Mouse (Mus musculus): Measurements from ENCODE around the gene Cacnb4.

The Cacnb4 gene

GRCm38 (mm10) chr2:52461206-52461967, 215.2 kb downstream of the Cacnb4 start:
- DNase-seq: no peak

GRCm38 (mm10) chr2:52455606-52456479, 220.8 kb downstream of the Cacnb4 start:
- DNase-seq: no peak

- no peak for DNase-seq
These were observed 226.8 kb downstream of the Cacnb4 start for GRCm38 (mm10) chr2:52449818-52450217.

- no peak for DNase-seq
These were observed 227.7 kb downstream of the Cacnb4 start for GRCm38 (mm10) chr2:52448916-52449315.

DNA sequence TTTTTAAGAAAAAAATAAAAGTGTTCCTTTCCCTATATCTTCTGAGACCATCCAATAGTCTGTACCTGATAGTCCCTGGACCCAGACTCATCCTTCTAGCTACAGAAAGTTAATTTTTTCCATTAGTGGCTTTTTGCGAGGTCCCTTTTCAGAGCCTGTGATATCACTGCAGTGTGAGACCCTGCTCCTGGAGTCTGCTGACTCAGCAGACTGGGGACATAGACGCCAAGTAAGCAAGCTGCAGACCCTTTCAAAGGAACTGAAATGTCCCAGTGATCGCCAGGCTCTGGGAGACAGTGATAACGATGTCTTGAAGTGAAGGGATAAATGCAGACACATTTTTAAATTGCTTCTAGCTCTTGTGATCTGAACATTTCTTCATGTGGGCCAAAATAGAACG, 230.0 kb downstream of the Cacnb4 start:
- DNase-seq: no peak

- no peak for DNase-seq
These were observed 234.5 kb downstream of the Cacnb4 start for GRCm38 (mm10) chr2:52442125-52442524.

DNA sequence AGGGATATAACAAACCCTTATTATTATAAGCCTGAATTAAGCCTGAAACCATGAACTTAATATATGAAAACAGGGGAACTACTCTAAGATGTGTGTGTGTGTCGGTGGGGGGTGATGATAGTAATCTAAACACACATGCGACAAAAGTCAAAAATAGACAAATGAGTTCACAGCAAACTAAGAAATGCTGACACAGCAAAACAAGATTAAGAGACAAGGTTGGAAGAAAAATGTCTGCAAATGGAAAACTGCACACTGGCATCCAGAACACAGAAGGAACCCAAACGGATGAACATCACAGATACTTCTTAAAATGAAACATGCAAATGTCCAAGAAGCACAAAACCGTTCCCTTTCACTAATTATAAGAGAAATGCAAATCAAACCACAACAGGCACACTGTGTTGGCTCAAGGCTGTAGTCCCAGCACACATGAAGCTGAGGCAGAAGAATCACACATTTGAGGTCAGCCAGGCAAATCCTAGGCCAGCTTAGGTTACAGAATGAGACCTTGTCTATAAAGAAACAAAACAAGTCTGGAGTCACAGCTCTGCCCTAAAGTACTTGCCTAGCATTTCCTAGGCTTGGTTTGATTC, 236.1 kb downstream of the Cacnb4 start:
- no peak for DNase-seq

- no peak for DNase-seq
These were observed 238.2 kb downstream of the Cacnb4 start for GRCm38 (mm10) chr2:52438437-52438836.

DNA sequence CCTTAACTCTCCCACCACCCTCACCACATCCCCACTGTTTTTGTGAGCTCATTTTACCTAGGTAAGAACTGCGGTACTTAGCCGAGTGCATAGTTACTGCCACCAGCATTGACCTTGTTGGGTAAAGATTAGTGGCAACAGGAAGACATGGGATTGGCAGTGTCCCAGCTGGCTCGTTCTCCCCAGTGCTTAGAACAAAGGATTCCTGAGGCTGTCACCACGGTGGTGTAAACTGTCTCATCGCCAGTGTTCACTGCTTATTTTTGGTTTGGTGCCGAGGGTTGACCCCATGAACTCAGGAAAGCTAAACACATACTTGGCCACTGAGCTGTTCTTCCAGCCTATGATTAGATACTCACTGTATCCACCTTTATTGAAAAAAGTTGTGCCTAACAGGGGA, 238.6 kb downstream of the Cacnb4 start:
- DNase-seq: peak; percentile 62

- DNase-seq: no peak
These were observed 240.6 kb downstream of the Cacnb4 start for GRCm38 (mm10) chr2:52435919-52436632.

- no peak for DNase-seq
These were observed 243.3 kb downstream of the Cacnb4 start for GRCm38 (mm10) chr2:52433365-52433764.

- no peak for DNase-seq
These were observed 249.2 kb downstream of the Cacnb4 start for GRCm38 (mm10) chr2:52427383-52427782.

DNA sequence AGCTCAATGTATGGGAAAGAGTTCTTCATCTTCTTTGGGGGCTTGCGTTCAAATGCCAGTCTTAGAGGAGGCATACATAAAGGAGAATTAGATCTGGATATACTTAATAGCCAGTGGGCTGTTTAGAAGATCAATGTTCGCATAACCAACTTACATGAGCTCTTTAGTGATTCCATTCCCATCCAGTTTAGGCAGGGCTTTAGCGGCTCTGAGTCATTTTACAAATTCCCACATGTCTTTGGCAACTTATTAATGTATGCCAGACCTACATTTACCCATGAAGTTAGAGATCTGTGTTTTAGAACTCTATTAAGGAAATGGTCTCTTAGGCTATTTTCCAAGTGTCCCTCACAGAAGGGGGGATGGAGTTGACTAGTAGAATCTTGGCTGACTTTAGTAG, 250.6 kb downstream of the Cacnb4 start:
- no peak for DNase-seq

- no peak for DNase-seq
These were observed 251.2 kb downstream of the Cacnb4 start for GRCm38 (mm10) chr2:52425523-52425795.

DNA sequence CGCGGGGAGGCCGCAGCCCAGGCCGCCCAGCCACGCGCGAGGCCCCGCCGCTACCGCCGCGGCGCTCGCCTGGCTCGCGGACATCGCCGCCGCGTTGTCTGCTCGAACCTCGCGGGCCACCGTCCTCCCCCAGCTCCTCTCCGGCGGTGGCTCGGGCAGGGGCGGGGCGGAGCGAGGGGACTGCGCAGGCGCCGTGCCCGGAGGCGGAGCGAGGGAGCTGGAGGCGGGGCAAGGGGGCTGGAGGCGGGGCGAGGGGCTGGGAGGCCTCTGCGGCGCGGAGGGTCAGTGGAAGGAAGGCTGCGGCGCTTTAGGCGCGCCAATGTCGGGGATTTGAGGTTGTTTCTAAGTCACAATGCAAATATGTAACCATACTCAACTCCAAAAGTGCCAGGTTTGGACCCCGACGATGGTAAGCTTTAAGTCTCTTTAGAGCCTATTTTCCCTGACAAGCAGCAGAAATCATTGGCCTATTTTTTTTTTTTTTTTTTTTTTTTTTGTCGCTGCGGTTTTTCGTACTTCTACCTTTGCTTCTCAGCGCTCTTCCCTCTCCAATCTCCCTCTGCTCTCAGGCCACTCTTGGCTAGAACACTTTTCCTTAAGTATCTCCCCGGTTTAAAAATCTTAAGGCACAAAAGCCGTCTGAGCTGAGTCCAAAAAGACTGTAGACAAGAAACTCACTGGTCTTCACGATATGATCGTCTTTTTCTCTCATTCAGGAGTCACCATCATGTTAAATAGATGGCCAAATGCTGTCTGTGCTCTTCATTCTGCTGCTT, 251.7 kb downstream of the Cacnb4 start, which contains the start of gene Arl5a:
Arl5a (minus strand) TSS at position 155 of the 776 bp plus-strand sequence.
- DNase-seq: peak; percentile 93

- DNase-seq: no peak
These were observed 252.3 kb downstream of the Cacnb4 start for GRCm38 (mm10) chr2:52424248-52424728.

GRCm38 (mm10) chr2:52423611-52424247, 252.9 kb downstream of the Cacnb4 start:
- DNase-seq: no peak

- DNase-seq: no peak
These were observed 253.6 kb downstream of the Cacnb4 start for GRCm38 (mm10) chr2:52422871-52423610.

DNA sequence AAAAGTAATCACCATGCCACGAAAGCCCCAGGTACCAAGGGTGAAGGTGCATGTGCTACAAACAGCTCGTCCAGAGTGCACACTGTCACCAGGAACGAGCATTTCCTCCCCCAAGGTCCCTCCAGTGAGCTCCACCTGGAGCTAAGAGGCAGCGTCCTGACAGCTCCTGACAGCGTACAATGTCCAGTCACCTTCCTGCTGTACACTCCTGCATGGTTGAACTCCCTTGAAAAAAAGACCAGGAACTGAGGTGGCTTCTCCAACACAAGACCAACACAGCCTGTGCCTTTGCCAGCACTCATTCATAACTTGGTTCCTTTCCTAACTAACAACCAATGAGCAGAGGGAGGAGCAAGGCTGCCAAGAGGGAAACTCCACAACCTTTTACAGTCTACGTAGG, 255.4 kb downstream of the Cacnb4 start:
- DNase-seq: no peak

DNA sequence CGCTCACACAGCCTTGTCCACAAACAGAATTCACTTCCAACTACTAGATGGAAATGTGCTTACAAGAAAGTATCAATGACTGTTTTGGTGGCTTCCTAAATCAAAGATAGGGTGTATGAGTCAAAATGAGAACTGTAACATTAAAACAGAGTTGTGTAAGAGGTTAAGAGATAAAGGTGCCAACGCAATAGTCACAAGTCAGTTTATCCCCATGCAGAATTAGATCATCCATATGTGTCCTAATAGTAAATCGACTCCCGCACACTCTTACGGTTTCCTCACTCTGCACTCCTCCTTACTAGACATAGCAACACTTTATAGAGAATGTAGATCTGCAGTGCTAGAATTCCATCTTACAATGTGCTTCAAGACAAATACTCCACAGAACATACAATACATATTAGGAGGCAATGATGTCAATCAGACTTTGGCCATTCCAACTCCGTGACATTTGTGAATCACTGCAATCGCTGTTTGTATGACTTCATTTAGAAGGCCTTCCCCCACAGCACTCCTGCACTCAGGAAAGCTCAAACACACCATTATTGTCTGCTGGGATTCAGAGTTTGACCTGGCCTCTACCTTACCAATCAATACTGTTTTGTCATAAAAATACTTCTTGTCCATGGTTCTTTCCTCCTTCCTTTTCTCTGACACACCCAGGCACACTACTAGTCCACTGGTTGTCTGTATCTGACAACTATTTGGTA, 256.5 kb downstream of the Cacnb4 start:
- DNase-seq: no peak

All from cerebellum, adult 11 months (tissue).